Mouse (Mus musculus) kidney, embryonic 15.5 days (tissue): Measurements from ENCODE around the gene Krtap4-16. TPM values are rescaled to one million over a fixed set of nuclear protein-coding genes. Genes with fewer than 3 reads are reported as not detected.

Experiments
- polyA plus RNA-seq: library from polyadenylated mRNA; unstranded; fragments of >200 nt; fragmentation: Nextera tagmentation; extraction: Ambion mirVana; gene quantifications from 2 replicates; pipeline ENCODE4 v1.2.1, GENCODE M21; 2015

Gene Krtap4-16
- polyA plus RNA-seq, 1 experiment from 2014 or later = not detected

Other genes starting within 250 kb of the Krtap4-16 start
- gene Gm11938, start 248.3 kb downstream of the Krtap4-16 start, polyA plus RNA-seq = not detected in 2 replicates
- not detected in 2 replicates for gene Gm11937, start 241.4 kb downstream of the Krtap4-16 start, polyA plus RNA-seq
- gene Krtap2-4, start 236.8 kb downstream of the Krtap4-16 start, polyA plus RNA-seq = not detected in 2 replicates
- not detected in 2 replicates for gene Gm11562, start 231.2 kb downstream of the Krtap4-16 start, polyA plus RNA-seq
- gene Krtap4-1, start 223.4 kb downstream of the Krtap4-16 start, polyA plus RNA-seq = not detected in 2 replicates
- not detected in 2 replicates for gene Krtap4-2, start 216.5 kb downstream of the Krtap4-16 start, polyA plus RNA-seq
- gene Krtap4-7, start 207.5 kb downstream of the Krtap4-16 start, polyA plus RNA-seq = not detected in 2 replicates
- not detected in 2 replicates for gene Gm11555, start 201.4 kb downstream of the Krtap4-16 start, polyA plus RNA-seq
- gene Gm11563, start 192.6 kb downstream of the Krtap4-16 start, polyA plus RNA-seq = not detected in 2 replicates
- not detected in 2 replicates for gene Krtap4-6, start 185.6 kb downstream of the Krtap4-16 start, polyA plus RNA-seq
- gene Gm14190, start 160.9 kb downstream of the Krtap4-16 start, polyA plus RNA-seq = not detected in 2 replicates
- gene Gm14180, start 117.3 kb downstream of the Krtap4-16 start, polyA plus RNA-seq = not detected in 2 replicates
- gene Gm11595, start 78.7 kb downstream of the Krtap4-16 start, polyA plus RNA-seq = not detected in 2 replicates
- gene Krtap4-8, start 70.9 kb downstream of the Krtap4-16 start, polyA plus RNA-seq = not detected in 2 replicates
- not detected in 2 replicates for gene Krtap4-9, start 66.4 kb downstream of the Krtap4-16 start, polyA plus RNA-seq
- not detected in 2 replicates for gene Gm11596, start 58.1 kb downstream of the Krtap4-16 start, polyA plus RNA-seq
- gene Gm11569, start 52.7 kb downstream of the Krtap4-16 start, polyA plus RNA-seq = not detected in 2 replicates
- not detected in 2 replicates for gene Gm11554, start 47.2 kb downstream of the Krtap4-16 start, polyA plus RNA-seq
- gene Krtap4-13, start 41.7 kb downstream of the Krtap4-16 start, polyA plus RNA-seq = not detected in 2 replicates
- gene Gm11564, start 35.9 kb downstream of the Krtap4-16 start, polyA plus RNA-seq = not detected in 2 replicates
- gene 2300003K06Rik, start 13.5 kb downstream of the Krtap4-16 start, polyA plus RNA-seq = not detected in 2 replicates
- gene Gm11568, start 6.3 kb upstream of the Krtap4-16 start, polyA plus RNA-seq = not detected in 2 replicates
- gene Gm11559, start 12.9 kb upstream of the Krtap4-16 start, polyA plus RNA-seq = not detected in 2 replicates
- not detected in 2 replicates for gene Krtap9-1, start 21.8 kb upstream of the Krtap4-16 start, polyA plus RNA-seq
- gene Gm11567, start 27.6 kb upstream of the Krtap4-16 start, polyA plus RNA-seq = not detected in 2 replicates
- gene Krtap31-1, start 56.3 kb upstream of the Krtap4-16 start, polyA plus RNA-seq = not detected in 2 replicates
- not detected in 2 replicates for gene Gm11565, start 63.1 kb upstream of the Krtap4-16 start, polyA plus RNA-seq
- gene Krtap31-2, start 84.7 kb upstream of the Krtap4-16 start, polyA plus RNA-seq = not detected in 2 replicates
- gene Krtap9-5, start 96.9 kb upstream of the Krtap4-16 start, polyA plus RNA-seq = not detected in 2 replicates
- gene Krtap29-1, start 127.4 kb upstream of the Krtap4-16 start, polyA plus RNA-seq = not detected in 2 replicates
- gene Krtap16-1, start 135.0 kb upstream of the Krtap4-16 start, polyA plus RNA-seq = not detected in 2 replicates
- gene Krtap17-1, start 142.4 kb upstream of the Krtap4-16 start, polyA plus RNA-seq = not detected in 2 replicates
- gene Krt33a, start 164.6 kb upstream of the Krtap4-16 start, polyA plus RNA-seq = not detected in 2 replicates
- not detected in 2 replicates for gene Krt33b, start 178.3 kb upstream of the Krtap4-16 start, polyA plus RNA-seq
- gene Krt34, start 189.9 kb upstream of the Krtap4-16 start, polyA plus RNA-seq = not detected in 2 replicates
- gene Krt31, start 198.9 kb upstream of the Krtap4-16 start, polyA plus RNA-seq = not detected in 2 replicates
- gene Krt32, start 236.6 kb upstream of the Krtap4-16 start, polyA plus RNA-seq = not detected in 2 replicates
- gene Krt35, start 244.6 kb upstream of the Krtap4-16 start, polyA plus RNA-seq = not detected in 2 replicates